Mouse (Mus musculus) forebrain, embryonic 12.5 days (tissue): Measurements from ENCODE around the gene Slc50a1. TPM values are rescaled to one million over a fixed set of nuclear protein-coding genes. Genes with fewer than 3 reads are reported as not detected.
A peak's percentile ranks its signal among the peaks of the same experiment; 100 is the strongest.

Experiments
- ATAC-seq: fragments of 200-750 bp; cut with Nextera tagmentation; 2 replicates; pipeline ENCODE4 v1.8.0; 2017; ENCODE audit warnings: moderate TSS enrichment; ENCODE audit not compliant: low FRiP score
- H3K27ac ChIP-seq: fragments of 300-500 bp; sonication (generic); 2 replicates; pipeline ENCODE4 v1.5.1; 2016; ENCODE audit warnings: mild to moderate bottlenecking
- H3K27me3 ChIP-seq: fragments of 300-500 bp; sonication (generic); 2 replicates; pipeline ENCODE4 v1.6.1; 2016; ENCODE audit warnings: mild to moderate bottlenecking
- H3K36me3 ChIP-seq: fragments of 300-500 bp; sonication (generic); replicated peaks from 2 replicates; pipeline ENCODE4 v1.6.1; 2016; ENCODE audit warnings: mild to moderate bottlenecking
- H3K4me1 ChIP-seq: fragments of 300-500 bp; sonication (generic); 2 replicates; pipeline ENCODE4 v1.6.1; 2016
- H3K4me2 ChIP-seq: fragments of 300-500 bp; sonication (generic); 2 replicates; pipeline ENCODE4 v1.6.1; 2016; ENCODE audit warnings: mild to moderate bottlenecking, moderate library complexity
- H3K4me3 ChIP-seq: fragments of 300-500 bp; sonication (generic); replicated peaks from 2 replicates; pipeline ENCODE4 v1.5.1; 2016; ENCODE audit warnings: mild to moderate bottlenecking
- H3K9ac ChIP-seq: fragments of 300-500 bp; sonication (generic); 2 replicates; pipeline ENCODE4 v1.6.1; 2016; ENCODE audit warnings: mild to moderate bottlenecking
- H3K9me3 ChIP-seq: fragments of 300-500 bp; sonication (generic); 2 replicates; pipeline ENCODE4 v1.6.1; 2016
- WGBS: fragments of 180-500 bp; shearing (Covaris S2); methylation state at CpG from one replicate; pipeline ENCODE4 v1.1.7; 2016; 5-methylcytosine and 5-hydroxymethylcytosine counted together
- polyA plus RNA-seq: library from polyadenylated mRNA; unstranded; fragments of >200 nt; fragmentation: Nextera tagmentation; extraction: Ambion mirVana; gene quantifications from 2 replicates; pipeline ENCODE4 v1.2.1, GENCODE M21; 2016

Gene Slc50a1
- polyA plus RNA-seq, 1 experiment from 2014 or later: 28.6 TPM

GRCm38 (mm10) chr3:89236516-89236915 is 33.9 kb downstream of the Slc50a1 start:
- Histone ChIP-seq H3K9ac (no peak overlapping the region), H3K27ac (no peak overlapping the region), H3K4me2 (no peak overlapping the region), H3K4me3 (no peak overlapping the region), H3K36me3 (peaks cover 79% of the 10 kb centered on the region), H3K9me3 (no peaks in the 10 kb centered on the region), H3K4me1 (no peaks in the 10 kb centered on the region), H3K27me3 (no peaks in the 10 kb centered on the region)
- 88% methylated on average over 10 of the region's 10 CpGs for WGBS
- ATAC-seq: no peak

- H3K4me3 ChIP-seq: no peak overlapping the region
- WGBS: 90% methylated on average over 14 of the region's 14 CpGs
- peaks cover 56% of the 10 kb centered on the region for H3K36me3 ChIP-seq
- peaks cover 5% of the 10 kb centered on the region; the same call in 1 of the 2 replicates for H3K4me1 ChIP-seq
- H3K4me2 ChIP-seq: no peak overlapping the region
- no peak overlapping the region for H3K9ac ChIP-seq
- H3K27me3 ChIP-seq: no peaks in the 10 kb centered on the region
- H3K9me3 ChIP-seq: no peaks in the 10 kb centered on the region
- ATAC-seq: no peak
- peak overlapping the region; percentile 13; the same call in 1 of the 2 replicates for H3K27ac ChIP-seq
These were observed 36.7 kb downstream of the Slc50a1 start for GRCm38 (mm10) chr3:89233562-89234110.

- WGBS: 78% methylated on average over 6 of the region's 6 CpGs
- Histone ChIP-seq H3K9ac (no peak overlapping the region), H3K4me1 (peaks cover 13% of the 10 kb centered on the region), H3K9me3 (no peaks in the 10 kb centered on the region), H3K27me3 (no peaks in the 10 kb centered on the region), H3K27ac (no peak overlapping the region), H3K4me3 (no peak overlapping the region), H3K36me3 (peaks cover 46% of the 10 kb centered on the region), H3K4me2 (no peak overlapping the region)
- ATAC-seq: no peak
These were observed 37.8 kb downstream of the Slc50a1 start for GRCm38 (mm10) chr3:89232614-89233013.

GRCm38 (mm10) chr3:89231772-89232275 is 38.5 kb downstream of the Slc50a1 start:
- peaks cover 18% of the 10 kb centered on the region for H3K4me1 ChIP-seq
- no peak overlapping the region for H3K27ac ChIP-seq
- ATAC-seq: no peak
- H3K4me2 ChIP-seq: no peak overlapping the region
- no peaks in the 10 kb centered on the region for H3K27me3 ChIP-seq
- H3K36me3 ChIP-seq: peaks cover 38% of the 10 kb centered on the region
- H3K4me3 ChIP-seq: no peak overlapping the region
- H3K9ac ChIP-seq: no peak overlapping the region
- no peaks in the 10 kb centered on the region for H3K9me3 ChIP-seq
- WGBS: 80% methylated on average over 16 of the region's 16 CpGs

GRCm38 (mm10) chr3:89231345-89231744 is 39.0 kb downstream of the Slc50a1 start:
- Histone ChIP-seq H3K4me2 (no peak overlapping the region), H3K27ac (no peak overlapping the region), H3K36me3 (peaks cover 33% of the 10 kb centered on the region), H3K27me3 (no peaks in the 10 kb centered on the region), H3K9ac (no peak overlapping the region), H3K4me1 (peaks cover 23% of the 10 kb centered on the region), H3K9me3 (no peaks in the 10 kb centered on the region), H3K4me3 (no peak overlapping the region)
- no peak for ATAC-seq
- WGBS: 76% methylated on average over 7 of the region's 7 CpGs

GRCm38 (mm10) chr3:89230561-89230960 is 39.8 kb downstream of the Slc50a1 start:
- 95% methylated on average over 2 of the region's 2 CpGs for WGBS
- no peak overlapping the region for H3K27ac ChIP-seq

GRCm38 (mm10) chr3:89229276-89229675 is 41.1 kb downstream of the Slc50a1 start:
- Histone ChIP-seq H3K9me3 (no peaks in the 10 kb centered on the region), H3K4me2 (no peak overlapping the region), H3K36me3 (peaks cover 24% of the 10 kb centered on the region), H3K4me1 (peaks cover 43% of the 10 kb centered on the region), H3K4me3 (no peak overlapping the region), H3K9ac (no peak overlapping the region), H3K27ac (no peak overlapping the region), H3K27me3 (no peaks in the 10 kb centered on the region)
- no peak for ATAC-seq
- WGBS: 50% methylated on average over 4 of the region's 4 CpGs

More at GRCm38 (mm10) chr3:89230561-89230960, 39.8 kb downstream of the Slc50a1 start:
- H3K4me2 ChIP-seq: no peak overlapping the region
- peaks cover 25% of the 10 kb centered on the region for H3K36me3 ChIP-seq
- H3K9ac ChIP-seq: no peak overlapping the region
- H3K4me1 ChIP-seq: peaks cover 30% of the 10 kb centered on the region
- no peak for ATAC-seq
- H3K27me3 ChIP-seq: no peaks in the 10 kb centered on the region
- no peak overlapping the region for H3K4me3 ChIP-seq
- no peaks in the 10 kb centered on the region for H3K9me3 ChIP-seq

GRCm38 (mm10) chr3:89228836-89229235 is 41.5 kb downstream of the Slc50a1 start, which contains the start of gene Muc1:
TSS of gene Muc1 (plus strand) at chr3:89229057.
- 36% methylated on average over 10 of the region's 10 CpGs for WGBS
- Histone ChIP-seq H3K36me3 (peaks cover 24% of the 10 kb centered on the region), H3K9me3 (no peaks in the 10 kb centered on the region), H3K4me2 (peak within 1 kb of the TSS; percentile 95), H3K4me1 (peaks cover 48% of the 10 kb centered on the region), H3K9ac (peak within 1 kb of the TSS; percentile 92), H3K4me3 (peak within 1 kb of the TSS; percentile 76), H3K27ac (peak within 1 kb of the TSS; percentile 98), H3K27me3 (no peaks in the 10 kb centered on the region)
- no peak for ATAC-seq

GRCm38 (mm10) chr3:89228180-89228549 is 42.2 kb downstream of the Slc50a1 start:
- peak; percentile 25; the same call in 1 of the 2 replicates for ATAC-seq

GRCm38 (mm10) chr3:89227307-89228179 is 42.8 kb downstream of the Slc50a1 start:
- ATAC-seq: peak; percentile 85
- Histone ChIP-seq H3K36me3 (peaks cover 29% of the 10 kb centered on the region), H3K9me3 (no peaks in the 10 kb centered on the region), H3K9ac (peak overlapping the region; percentile 92), H3K27me3 (no peaks in the 10 kb centered on the region), H3K4me1 (peaks cover 61% of the 10 kb centered on the region), H3K27ac (peak overlapping the region; percentile 98), H3K4me3 (peak overlapping the region; percentile 76), H3K4me2 (peak overlapping the region; percentile 95)
- 1% methylated on average over 41 of the region's 41 CpGs for WGBS

More at GRCm38 (mm10) chr3:89228180-89228549, 42.2 kb downstream of the Slc50a1 start:
- Histone ChIP-seq H3K9me3 (no peaks in the 10 kb centered on the region), H3K4me3 (peak overlapping the region; percentile 76), H3K9ac (peak overlapping the region; percentile 92; the same call in 1 of the 2 replicates), H3K36me3 (peaks cover 24% of the 10 kb centered on the region), H3K4me2 (peak overlapping the region; percentile 95), H3K27ac (peak overlapping the region; percentile 98), H3K4me1 (peaks cover 54% of the 10 kb centered on the region), H3K27me3 (no peaks in the 10 kb centered on the region)
- WGBS: under 1% methylated on average over 20 of the region's 20 CpGs

GRCm38 (mm10) chr3:89226900-89227299 is 43.5 kb downstream of the Slc50a1 start, which contains the start of gene Mtx1:
TSS of gene Mtx1 (minus strand) at chr3:89227088.
- Histone ChIP-seq H3K9me3 (no peaks in the 10 kb centered on the region), H3K9ac (peak within 1 kb of the TSS; percentile 92), H3K27ac (peak within 1 kb of the TSS; percentile 98), H3K4me3 (peak within 1 kb of the TSS; percentile 76), H3K4me2 (peak within 1 kb of the TSS; percentile 95), H3K27me3 (no peaks in the 10 kb centered on the region), H3K4me1 (peaks cover 66% of the 10 kb centered on the region), H3K36me3 (peaks cover 34% of the 10 kb centered on the region)
- ATAC-seq: no peak; the same call in 1 of the 2 replicates
- 2% methylated on average over 21 of the region's 21 CpGs for WGBS

- peaks cover 39% of the 10 kb centered on the region for H3K36me3 ChIP-seq
These were observed 44.0 kb downstream of the Slc50a1 start for GRCm38 (mm10) chr3:89226361-89226760.

More at GRCm38 (mm10) chr3:89226361-89226760, 44.0 kb downstream of the Slc50a1 start:
- H3K9me3 ChIP-seq: no peaks in the 10 kb centered on the region
- peaks cover 67% of the 10 kb centered on the region for H3K4me1 ChIP-seq
- peak overlapping the region; percentile 95 for H3K4me2 ChIP-seq
- H3K27me3 ChIP-seq: no peaks in the 10 kb centered on the region
- H3K9ac ChIP-seq: peak overlapping the region; percentile 92
- H3K27ac ChIP-seq: peak overlapping the region; percentile 98
- 1% methylated on average over 11 of the region's 11 CpGs for WGBS
- no peak for ATAC-seq
- H3K4me3 ChIP-seq: peak overlapping the region; percentile 76
